Mouse (Mus musculus) forebrain, embryonic 14.5 days (tissue): ENCODE measurements around the gene Matn1. TPM values are rescaled to one million over a fixed set of nuclear protein-coding genes. Genes with fewer than 3 reads are reported as not detected.

Experiments used
- polyA plus RNA-seq: library from polyadenylated mRNA; unstranded; fragments of >200 nt; fragmentation: Nextera tagmentation; extraction: Ambion mirVana; gene quantifications from 2 replicates; pipeline ENCODE4 v1.2.1, GENCODE M21; 2014

Matn1 gene
- polyA plus RNA-seq, 1 experiment from 2014 or later = 0.09 TPM

Other genes starting within 250 kb of the Matn1 start
- gene Sdc3, start 151.8 kb upstream of the Matn1 start, polyA plus RNA-seq = 47.6 and 61.2 TPM in 2 replicates
- gene Laptm5, start 31.3 kb upstream of the Matn1 start, polyA plus RNA-seq = 27.6 and 31.9 TPM in 2 replicates